Mouse (Mus musculus): ENCODE measurements at regions not wholly inside any gene's neighbourhood (a gene's known extent, or its start where the extent isn't known, plus 50 kb on each side); places are given as distances from the start of the nearest gene placed in this dataset.

DNA sequence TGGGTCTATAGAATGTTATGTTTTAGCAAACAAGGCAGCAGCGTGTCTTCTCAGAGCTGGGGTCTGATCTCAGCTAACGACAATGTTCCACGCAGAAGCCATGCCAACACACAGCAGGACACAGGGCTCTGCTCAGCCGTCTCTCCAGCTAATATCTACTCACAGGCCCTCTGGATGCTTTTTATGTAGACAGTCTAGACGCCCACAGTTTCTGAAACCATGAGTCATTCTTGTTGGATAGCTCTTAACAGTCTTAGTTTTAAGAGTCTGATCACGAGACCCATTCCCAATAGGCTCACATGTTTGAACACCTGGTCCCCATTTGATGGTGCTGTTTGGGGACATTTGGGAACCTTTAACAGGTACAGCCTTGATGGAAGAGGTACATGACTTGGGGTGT, 171.7 kb upstream of the Runx1 start:
- TF ChIP-seq CTCF (conservative IDR thresholded peaks at IDR 0.05; ENCODE audit: low read length) (no peak), NANOG (IDR thresholded peaks at IDR 0.05; ENCODE audit: borderline replicate concordance, low read length) (no peak)

Data from E14TG2a.4 (cell line).